Mouse (Mus musculus) liver, postnatal 0 days (tissue): Measurements from ENCODE around the gene Fam102b. TPM values are rescaled to one million over a fixed set of nuclear protein-coding genes. Genes with fewer than 3 reads are reported as not detected.
A peak's percentile ranks its signal among the peaks of the same experiment; 100 is the strongest.

Experiments
- ATAC-seq: fragments of 200-750 bp; cut with Nextera tagmentation; 2 replicates; pipeline ENCODE4 v1.8.0; 2017; ENCODE audit warnings: mild to moderate bottlenecking, moderate library complexity
- DNase-seq: peaks from one replicate; pipeline ENCODE4 v3.0.0-alpha.2; 2016
- H3K27ac ChIP-seq: fragments of 300-500 bp; sonication (generic); 2 replicates; pipeline ENCODE4 v1.5.1; 2014; ENCODE audit warnings: antibody characterized with exemption, moderate library complexity, mild to moderate bottlenecking, low read depth
- H3K27me3 ChIP-seq: fragments of 300-500 bp; sonication (generic); 2 replicates; pipeline ENCODE4 v1.6.1; 2014; ENCODE audit warnings: low read length, control low read depth, mixed read lengths; ENCODE audit not compliant: insufficient read depth
- H3K36me3 ChIP-seq: fragments of 300-500 bp; sonication (generic); replicated peaks from 2 replicates; pipeline ENCODE4 v1.6.1; 2014; ENCODE audit warnings: mild to moderate bottlenecking, control low read depth, low read length, moderate library complexity, mixed read lengths; ENCODE audit not compliant: insufficient read depth
- H3K4me1 ChIP-seq: fragments of 300-500 bp; sonication (generic); 2 replicates; pipeline ENCODE4 v1.6.1; 2014; ENCODE audit warnings: antibody characterized with exemption, mild to moderate bottlenecking, control low read depth; ENCODE audit not compliant: insufficient read depth
- H3K4me2 ChIP-seq: fragments of 300-500 bp; sonication (generic); 2 replicates; pipeline ENCODE4 v1.6.1; 2014; ENCODE audit warnings: low read depth, mild to moderate bottlenecking, low read length, moderate library complexity, mixed read lengths
- H3K4me3 ChIP-seq: fragments of 300-500 bp; sonication (generic); 2 replicates; pipeline ENCODE4 v1.5.1; 2014; ENCODE audit warnings: low read depth, low read length
- H3K9ac ChIP-seq: fragments of 300-500 bp; sonication (generic); replicated peaks from 2 replicates; pipeline ENCODE4 v1.6.1; 2014; ENCODE audit warnings: mild to moderate bottlenecking, moderate library complexity
- H3K9me3 ChIP-seq: fragments of 300-500 bp; sonication (generic); 2 replicates; pipeline ENCODE4 v1.6.1; 2016; ENCODE audit warnings: mild to moderate bottlenecking, control low read depth, low read length, mixed read lengths
- CTCF ChIP-seq: sonication (generic); IDR thresholded peaks from 2 replicates; pipeline ENCODE4 v1.5.1; 2016; ENCODE audit warnings: antibody characterized with exemption, low read depth
- EP300 ChIP-seq: IDR thresholded peaks from 2 replicates; pipeline ENCODE4 v1.6.1; 2016; ENCODE audit warnings: antibody characterized with exemption, low read depth, mild to moderate bottlenecking
- WGBS: fragments of 180-500 bp; shearing (Covaris S2); extraction: QIAGEN DNeasy Blood & Tissue Kit; methylation state at CpG from one replicate; pipeline ENCODE4 v1.1.7; 2014; ENCODE audit not compliant: insufficient replicate concordance; 5-methylcytosine and 5-hydroxymethylcytosine counted together
- polyA plus RNA-seq: library from polyadenylated mRNA; unstranded; fragments of >200 nt; fragmentation: Nextera tagmentation; extraction: Ambion mirVana; gene quantifications from 2 replicates; pipeline ENCODE4 v1.2.1, GENCODE M21; 2015

Gene Fam102b
- polyA plus RNA-seq, 1 experiment from 2014 or later, result 2.2 TPM

- 62% methylated on average over 13 of the region's 13 CpGs for WGBS
- peak; percentile 50; the same call in 1 of the 2 replicates for TF ChIP-seq EP300
- TF ChIP-seq CTCF, result no peak
- Histone ChIP-seq H3K4me1 (no peaks in the 10 kb centered on the region), H3K27ac (no peak overlapping the region), H3K9me3 (no peaks in the 10 kb centered on the region), H3K36me3 (no peaks in the 10 kb centered on the region), H3K4me2 (no peak overlapping the region), H3K9ac (no peak overlapping the region), H3K4me3 (no peak overlapping the region), H3K27me3 (no peaks in the 10 kb centered on the region)
- ATAC-seq (no peak), DNase-seq (no peak)
Measured at GRCm38 (mm10) chr3:108973980-108974660, 53.3 kb downstream of the Fam102b start.

GRCm38 (mm10) chr3:108966051-108966450 is 61.4 kb downstream of the Fam102b start:
- H3K9ac ChIP-seq, result no peak overlapping the region
- no peak for DNase-seq
- H3K27me3 ChIP-seq, result no peaks in the 10 kb centered on the region
- no peak overlapping the region for H3K4me3 ChIP-seq
- WGBS, result 76% methylated on average over 3 of the region's 3 CpGs
- ATAC-seq, result no peak
- no peaks in the 10 kb centered on the region for H3K9me3 ChIP-seq
- no peaks in the 10 kb centered on the region for H3K36me3 ChIP-seq
- no peak overlapping the region for H3K27ac ChIP-seq
- no peaks in the 10 kb centered on the region for H3K4me1 ChIP-seq
- no peak overlapping the region for H3K4me2 ChIP-seq
- TF ChIP-seq EP300 (no peak), CTCF (no peak)

GRCm38 (mm10) chr3:108964361-108965044 is 62.9 kb downstream of the Fam102b start:
- H3K27ac ChIP-seq, result no peak overlapping the region
- no peaks in the 10 kb centered on the region for H3K9me3 ChIP-seq
- no peaks in the 10 kb centered on the region for H3K4me1 ChIP-seq
- no peaks in the 10 kb centered on the region for H3K27me3 ChIP-seq
- H3K9ac ChIP-seq, result no peak overlapping the region
- TF ChIP-seq EP300 (no peak), CTCF (peak; percentile 20; the same call in 1 of the 2 replicates)
- no peak for DNase-seq
- H3K4me3 ChIP-seq, result no peak overlapping the region
- no peaks in the 10 kb centered on the region for H3K36me3 ChIP-seq
- no peak overlapping the region for H3K4me2 ChIP-seq
- no peak for ATAC-seq
- 79% methylated on average over 7 of the region's 7 CpGs for WGBS

- no peak for ATAC-seq
- H3K4me3 ChIP-seq, result no peak overlapping the region
- DNase-seq, result no peak
- H3K27ac ChIP-seq, result no peak overlapping the region
- no peaks in the 10 kb centered on the region for H3K4me1 ChIP-seq
- WGBS, result 68% methylated on average over 3 of the region's 3 CpGs
- H3K4me2 ChIP-seq, result no peak overlapping the region
- no peaks in the 10 kb centered on the region for H3K36me3 ChIP-seq
- TF ChIP-seq CTCF, result no peak
- no peak for TF ChIP-seq EP300
- H3K9me3 ChIP-seq, result no peaks in the 10 kb centered on the region
- H3K9ac ChIP-seq, result no peak overlapping the region
- no peaks in the 10 kb centered on the region for H3K27me3 ChIP-seq
Measured at GRCm38 (mm10) chr3:108963776-108964175, 63.6 kb downstream of the Fam102b start.

- DNase-seq (no peak), ATAC-seq (no peak)
- Histone ChIP-seq H3K27ac (no peak overlapping the region), H3K27me3 (no peaks in the 10 kb centered on the region), H3K9ac (no peak overlapping the region), H3K4me2 (no peak overlapping the region), H3K36me3 (no peaks in the 10 kb centered on the region), H3K9me3 (no peaks in the 10 kb centered on the region), H3K4me1 (no peaks in the 10 kb centered on the region), H3K4me3 (no peak overlapping the region)
- 77% methylated on average over 3 of the region's 3 CpGs for WGBS
- TF ChIP-seq CTCF (no peak), EP300 (no peak)
Measured at GRCm38 (mm10) chr3:108963278-108963677, 64.1 kb downstream of the Fam102b start.

GRCm38 (mm10) chr3:108961655-108962054 is 65.8 kb downstream of the Fam102b start:
- H3K9me3 ChIP-seq, result no peaks in the 10 kb centered on the region
- 34% methylated on average over 6 of the region's 6 CpGs for WGBS

More at GRCm38 (mm10) chr3:108961655-108962054, 65.8 kb downstream of the Fam102b start:
- no peak overlapping the region for H3K9ac ChIP-seq
- no peak for ATAC-seq
- no peak overlapping the region for H3K4me3 ChIP-seq
- TF ChIP-seq EP300 (no peak), CTCF (no peak)
- H3K36me3 ChIP-seq, result no peaks in the 10 kb centered on the region
- no peaks in the 10 kb centered on the region for H3K27me3 ChIP-seq
- H3K27ac ChIP-seq, result no peak overlapping the region
- H3K4me1 ChIP-seq, result no peaks in the 10 kb centered on the region
- no peak for DNase-seq
- no peak overlapping the region for H3K4me2 ChIP-seq
